Mouse (Mus musculus): Measurements from ENCODE around the gene Rpl31. TPM values are rescaled to one million over a fixed set of nuclear protein-coding genes. Genes with fewer than 3 reads are reported as not detected.

Rpl31 gene
- polyA plus RNA-seq, 1 experiment: 18.9 TPM

- TF ChIP-seq TAL1 (IDR thresholded peaks at IDR 0.05; ENCODE audit: low read length): no peak
- no peak for TF ChIP-seq GATA1 (IDR thresholded peaks at IDR 0.05; ENCODE audit: low read length)
Observed at GRCm38 (mm10) chr1:39376121-39376520, 8.5 kb downstream of the Rpl31 start.

GRCm38 (mm10) chr1:39376726-39377240, 9.1 kb downstream of the Rpl31 start:
- no peaks in the 10 kb centered on the region for H3K27me3 ChIP-seq (ENCODE audit: control insufficient read depth)
- H3K4me3 ChIP-seq (replicated peaks): no peak overlapping the region
- H3K4me1 ChIP-seq (ENCODE audit: control insufficient read depth): peaks cover 12% of the 10 kb centered on the region
- H3K36me3 ChIP-seq (ENCODE audit: control insufficient read depth): peaks cover 67% of the 10 kb centered on the region
- H3K9me3 ChIP-seq (ENCODE audit: control insufficient read depth, low read length): no peaks in the 10 kb centered on the region
- TF ChIP-seq GATA1 (IDR thresholded peaks at IDR 0.05; ENCODE audit: low read length) (no peak), TAL1 (IDR thresholded peaks at IDR 0.05; ENCODE audit: low read length) (no peak)

More at GRCm38 (mm10) chr1:39376121-39376520, 8.5 kb downstream of the Rpl31 start:
- no peaks in the 10 kb centered on the region for H3K27me3 ChIP-seq (ENCODE audit: control insufficient read depth)
- no peak overlapping the region for H3K4me3 ChIP-seq (replicated peaks)
- no peaks in the 10 kb centered on the region for H3K9me3 ChIP-seq (ENCODE audit: control insufficient read depth, low read length)
- H3K4me1 ChIP-seq (ENCODE audit: control insufficient read depth): peaks cover 9% of the 10 kb centered on the region
- peaks cover 70% of the 10 kb centered on the region for H3K36me3 ChIP-seq (ENCODE audit: control insufficient read depth)

- no peaks in the 10 kb centered on the region for H3K9me3 ChIP-seq (ENCODE audit: control insufficient read depth, low read length)
- H3K36me3 ChIP-seq (ENCODE audit: control insufficient read depth): peaks cover 51% of the 10 kb centered on the region
- no peak overlapping the region for H3K4me3 ChIP-seq (replicated peaks)
- H3K4me1 ChIP-seq (ENCODE audit: control insufficient read depth): peaks cover 16% of the 10 kb centered on the region
- no peaks in the 10 kb centered on the region for H3K27me3 ChIP-seq (ENCODE audit: control insufficient read depth)
- TF ChIP-seq TAL1 (IDR thresholded peaks at IDR 0.05; ENCODE audit: low read length) (no peak), GATA1 (IDR thresholded peaks at IDR 0.05; ENCODE audit: low read length) (no peak)
Observed at GRCm38 (mm10) chr1:39378540-39378939, 10.9 kb downstream of the Rpl31 start.

- H3K9me3 ChIP-seq (ENCODE audit: control insufficient read depth, low read length): no peaks in the 10 kb centered on the region
- peaks cover 16% of the 10 kb centered on the region for H3K4me1 ChIP-seq (ENCODE audit: control insufficient read depth)
- H3K27me3 ChIP-seq (ENCODE audit: control insufficient read depth): no peaks in the 10 kb centered on the region
- no peak overlapping the region for H3K4me3 ChIP-seq (replicated peaks)
- TF ChIP-seq GATA1 (IDR thresholded peaks at IDR 0.05; ENCODE audit: low read length) (no peak), TAL1 (IDR thresholded peaks at IDR 0.05; ENCODE audit: low read length) (no peak)
- peaks cover 50% of the 10 kb centered on the region for H3K36me3 ChIP-seq (ENCODE audit: control insufficient read depth)
Observed at GRCm38 (mm10) chr1:39379021-39379420, 11.4 kb downstream of the Rpl31 start.

- TF ChIP-seq GATA1 (IDR thresholded peaks at IDR 0.05; ENCODE audit: low read length) (no peak), TAL1 (IDR thresholded peaks at IDR 0.05; ENCODE audit: low read length) (no peak)
- no peak overlapping the region for H3K4me3 ChIP-seq (replicated peaks)
- peaks cover 16% of the 10 kb centered on the region for H3K4me1 ChIP-seq (ENCODE audit: control insufficient read depth)
- no peaks in the 10 kb centered on the region for H3K9me3 ChIP-seq (ENCODE audit: control insufficient read depth, low read length)
- peaks cover 53% of the 10 kb centered on the region for H3K36me3 ChIP-seq (ENCODE audit: control insufficient read depth)
- H3K27me3 ChIP-seq (ENCODE audit: control insufficient read depth): no peaks in the 10 kb centered on the region
Observed at GRCm38 (mm10) chr1:39381017-39381416, 13.4 kb downstream of the Rpl31 start.

- Histone ChIP-seq H3K9me3 (ENCODE audit: control insufficient read depth, low read length) (no peaks in the 10 kb centered on the region), H3K36me3 (ENCODE audit: control insufficient read depth) (peaks cover 37% of the 10 kb centered on the region), H3K4me3 (replicated peaks) (no peak overlapping the region), H3K4me1 (ENCODE audit: control insufficient read depth) (peaks cover 35% of the 10 kb centered on the region), H3K27me3 (ENCODE audit: control insufficient read depth) (no peaks in the 10 kb centered on the region)
- TF ChIP-seq TAL1 (IDR thresholded peaks at IDR 0.05; ENCODE audit: low read length): no peak
- TF ChIP-seq GATA1 (IDR thresholded peaks at IDR 0.05; ENCODE audit: low read length): no peak
Observed at GRCm38 (mm10) chr1:39384914-39385313, 17.3 kb downstream of the Rpl31 start.

GRCm38 (mm10) chr1:39386456-39386855, 18.8 kb downstream of the Rpl31 start:
- Histone ChIP-seq H3K27me3 (ENCODE audit: control insufficient read depth) (no peaks in the 10 kb centered on the region), H3K4me1 (ENCODE audit: control insufficient read depth) (peaks cover 35% of the 10 kb centered on the region), H3K36me3 (ENCODE audit: control insufficient read depth) (peaks cover 39% of the 10 kb centered on the region), H3K4me3 (replicated peaks) (no peak overlapping the region), H3K9me3 (ENCODE audit: control insufficient read depth, low read length) (no peaks in the 10 kb centered on the region)
- TF ChIP-seq TAL1 (IDR thresholded peaks at IDR 0.05; ENCODE audit: low read length): no peak
- no peak for TF ChIP-seq GATA1 (IDR thresholded peaks at IDR 0.05; ENCODE audit: low read length)

- Histone ChIP-seq H3K36me3 (ENCODE audit: control insufficient read depth) (peaks cover 45% of the 10 kb centered on the region), H3K4me1 (ENCODE audit: control insufficient read depth) (peaks cover 38% of the 10 kb centered on the region), H3K27me3 (ENCODE audit: control insufficient read depth) (no peaks in the 10 kb centered on the region), H3K4me3 (replicated peaks) (no peak overlapping the region), H3K9me3 (ENCODE audit: control insufficient read depth, low read length) (no peaks in the 10 kb centered on the region)
- TF ChIP-seq GATA1 (IDR thresholded peaks at IDR 0.05; ENCODE audit: low read length): no peak
- TF ChIP-seq TAL1 (IDR thresholded peaks at IDR 0.05; ENCODE audit: low read length): no peak
Observed at GRCm38 (mm10) chr1:39387497-39387896, 19.9 kb downstream of the Rpl31 start.

GRCm38 (mm10) chr1:39388163-39388562, 20.5 kb downstream of the Rpl31 start:
- Histone ChIP-seq H3K4me3 (replicated peaks) (no peak overlapping the region), H3K9me3 (ENCODE audit: control insufficient read depth, low read length) (no peaks in the 10 kb centered on the region), H3K4me1 (ENCODE audit: control insufficient read depth) (peaks cover 43% of the 10 kb centered on the region), H3K36me3 (ENCODE audit: control insufficient read depth) (peaks cover 43% of the 10 kb centered on the region), H3K27me3 (ENCODE audit: control insufficient read depth) (no peaks in the 10 kb centered on the region)
- TF ChIP-seq GATA1 (IDR thresholded peaks at IDR 0.05; ENCODE audit: low read length): no peak

- H3K4me3 ChIP-seq (replicated peaks): no peak overlapping the region
- TF ChIP-seq GATA1 (IDR thresholded peaks at IDR 0.05; ENCODE audit: low read length) (no peak), TAL1 (IDR thresholded peaks at IDR 0.05; ENCODE audit: low read length) (no peak)
- H3K4me1 ChIP-seq (ENCODE audit: control insufficient read depth): peaks cover 54% of the 10 kb centered on the region
- peaks cover 43% of the 10 kb centered on the region for H3K36me3 ChIP-seq (ENCODE audit: control insufficient read depth)
- H3K9me3 ChIP-seq (ENCODE audit: control insufficient read depth, low read length): no peaks in the 10 kb centered on the region
- no peaks in the 10 kb centered on the region for H3K27me3 ChIP-seq (ENCODE audit: control insufficient read depth)
Observed at GRCm38 (mm10) chr1:39389338-39389737, 21.7 kb downstream of the Rpl31 start.
